Mouse (Mus musculus): Measurements from ENCODE around the gene C1qtnf7. TPM values are rescaled to one million over a fixed set of nuclear protein-coding genes. Genes with fewer than 3 reads are reported as not detected.

The C1qtnf7 gene
- polyA plus RNA-seq, 1 experiment from 2014 or later: 7.8 TPM

GRCm38 (mm10) chr5:43583326-43584120, 68.2 kb downstream of the C1qtnf7 start:
- Histone ChIP-seq H3K27ac (no peak overlapping the region), H3K4me3 (no peak overlapping the region), H3K36me3 (no peaks in the 10 kb centered on the region), H3K4me1 (peaks cover 13% of the 10 kb centered on the region), H3K27me3 (no peaks in the 10 kb centered on the region), H3K9ac (no peak overlapping the region), H3K4me2 (no peak overlapping the region), H3K9me3 (no peaks in the 10 kb centered on the region)
- no peak for ATAC-seq (ENCODE audit: insufficient number of reproducible peaks, insufficient read depth, low FRiP score, low TSS enrichment, low read depth)
- WGBS: 87% methylated on average over 6 of the region's 6 CpGs

GRCm38 (mm10) chr5:43584464-43584863, 69.1 kb downstream of the C1qtnf7 start:
- Histone ChIP-seq H3K4me2 (no peak overlapping the region), H3K36me3 (no peaks in the 10 kb centered on the region), H3K9me3 (no peaks in the 10 kb centered on the region), H3K27me3 (no peaks in the 10 kb centered on the region), H3K4me1 (peaks cover 13% of the 10 kb centered on the region), H3K27ac (no peak overlapping the region), H3K4me3 (no peak overlapping the region), H3K9ac (no peak overlapping the region)
- WGBS: 13% methylated on average over 1 of the region's 1 CpGs
- no peak for ATAC-seq (ENCODE audit: insufficient number of reproducible peaks, insufficient read depth, low FRiP score, low TSS enrichment, low read depth)

- no peak overlapping the region for H3K4me2 ChIP-seq
- H3K27me3 ChIP-seq: no peaks in the 10 kb centered on the region
- 47% methylated on average over 11 of the region's 11 CpGs for whole genome bisulfite sequencing
- no peak overlapping the region for H3K4me3 ChIP-seq
- peaks cover 13% of the 10 kb centered on the region for H3K4me1 ChIP-seq
- no peaks in the 10 kb centered on the region for H3K9me3 ChIP-seq
- H3K36me3 ChIP-seq: no peaks in the 10 kb centered on the region
- ATAC-seq (ENCODE audit: insufficient number of reproducible peaks, insufficient read depth, low FRiP score, low TSS enrichment, low read depth): no peak
- no peak overlapping the region for H3K9ac ChIP-seq
- no peak overlapping the region for H3K27ac ChIP-seq
Measured at GRCm38 (mm10) chr5:43585406-43586245, 70.3 kb downstream of the C1qtnf7 start.

GRCm38 (mm10) chr5:43588791-43589439, 73.6 kb downstream of the C1qtnf7 start:
- ATAC-seq (ENCODE audit: insufficient number of reproducible peaks, insufficient read depth, low FRiP score, low TSS enrichment, low read depth): no peak
- no peak overlapping the region for H3K9ac ChIP-seq
- WGBS: 73% methylated on average over 5 of the region's 5 CpGs

GRCm38 (mm10) chr5:43589440-43589830, 74.1 kb downstream of the C1qtnf7 start:
- Histone ChIP-seq H3K27ac (no peak overlapping the region), H3K27me3 (no peaks in the 10 kb centered on the region), H3K9ac (no peak overlapping the region), H3K4me2 (no peak overlapping the region), H3K9me3 (no peaks in the 10 kb centered on the region), H3K36me3 (no peaks in the 10 kb centered on the region), H3K4me3 (no peak overlapping the region), H3K4me1 (peaks cover 4% of the 10 kb centered on the region)
- 48% methylated on average over 2 of the region's 2 CpGs for WGBS
- ATAC-seq (ENCODE audit: insufficient number of reproducible peaks, insufficient read depth, low FRiP score, low TSS enrichment, low read depth): no peak

More at GRCm38 (mm10) chr5:43588791-43589439, 73.6 kb downstream of the C1qtnf7 start:
- no peak overlapping the region for H3K4me3 ChIP-seq
- peaks cover 9% of the 10 kb centered on the region for H3K4me1 ChIP-seq
- no peaks in the 10 kb centered on the region for H3K36me3 ChIP-seq
- no peaks in the 10 kb centered on the region for H3K27me3 ChIP-seq
- no peak overlapping the region for H3K4me2 ChIP-seq
- H3K9me3 ChIP-seq: no peaks in the 10 kb centered on the region
- H3K27ac ChIP-seq: no peak overlapping the region

- H3K9me3 ChIP-seq: no peaks in the 10 kb centered on the region
- H3K27me3 ChIP-seq: no peaks in the 10 kb centered on the region
- H3K4me3 ChIP-seq: no peak overlapping the region
- H3K4me2 ChIP-seq: no peak overlapping the region
- H3K4me1 ChIP-seq: no peaks in the 10 kb centered on the region
- H3K27ac ChIP-seq: no peak overlapping the region
- ATAC-seq (ENCODE audit: insufficient number of reproducible peaks, insufficient read depth, low FRiP score, low TSS enrichment, low read depth): no peak
- 87% methylated on average over 2 of the region's 2 CpGs for WGBS
- no peaks in the 10 kb centered on the region for H3K36me3 ChIP-seq
- H3K9ac ChIP-seq: no peak overlapping the region
Measured at GRCm38 (mm10) chr5:43590311-43590731, 75.0 kb downstream of the C1qtnf7 start.

GRCm38 (mm10) chr5:43601601-43602000, 86.3 kb downstream of the C1qtnf7 start:
- Histone ChIP-seq H3K4me2 (no peak overlapping the region), H3K9me3 (no peaks in the 10 kb centered on the region), H3K27me3 (no peaks in the 10 kb centered on the region), H3K9ac (no peak overlapping the region), H3K27ac (no peak overlapping the region), H3K4me3 (no peak overlapping the region), H3K4me1 (no peaks in the 10 kb centered on the region), H3K36me3 (no peaks in the 10 kb centered on the region)
- 84% methylated on average over 8 of the region's 8 CpGs for WGBS
- no peak for ATAC-seq (ENCODE audit: insufficient number of reproducible peaks, insufficient read depth, low FRiP score, low TSS enrichment, low read depth)

- Histone ChIP-seq H3K27ac (no peak overlapping the region), H3K4me3 (no peak overlapping the region), H3K9me3 (no peaks in the 10 kb centered on the region), H3K9ac (no peak overlapping the region), H3K36me3 (no peaks in the 10 kb centered on the region), H3K27me3 (no peaks in the 10 kb centered on the region), H3K4me1 (no peaks in the 10 kb centered on the region), H3K4me2 (no peak overlapping the region)
- no peak for ATAC-seq (ENCODE audit: insufficient number of reproducible peaks, insufficient read depth, low FRiP score, low TSS enrichment, low read depth)
- WGBS: 57% methylated on average over 3 of the region's 3 CpGs
Measured at GRCm38 (mm10) chr5:43602518-43602917, 87.2 kb downstream of the C1qtnf7 start.

- ATAC-seq (ENCODE audit: insufficient number of reproducible peaks, insufficient read depth, low FRiP score, low TSS enrichment, low read depth): no peak
- no peak overlapping the region for H3K27ac ChIP-seq
- no peak overlapping the region for H3K4me2 ChIP-seq
- H3K9me3 ChIP-seq: no peaks in the 10 kb centered on the region
- no peak overlapping the region for H3K4me3 ChIP-seq
- no peaks in the 10 kb centered on the region for H3K4me1 ChIP-seq
- H3K27me3 ChIP-seq: no peaks in the 10 kb centered on the region
- no peaks in the 10 kb centered on the region for H3K36me3 ChIP-seq
- 69% methylated on average over 3 of the region's 3 CpGs for WGBS
- H3K9ac ChIP-seq: no peak overlapping the region
Measured at GRCm38 (mm10) chr5:43603559-43603958, 88.2 kb downstream of the C1qtnf7 start.

- WGBS: 61% methylated on average over 3 of the region's 3 CpGs
- H3K27ac ChIP-seq: no peak overlapping the region
- H3K4me2 ChIP-seq: no peak overlapping the region
- H3K4me3 ChIP-seq: no peak overlapping the region
- H3K9me3 ChIP-seq: no peaks in the 10 kb centered on the region
- ATAC-seq (ENCODE audit: insufficient number of reproducible peaks, insufficient read depth, low FRiP score, low TSS enrichment, low read depth): no peak
- H3K4me1 ChIP-seq: no peaks in the 10 kb centered on the region
- no peak overlapping the region for H3K9ac ChIP-seq
- H3K27me3 ChIP-seq: no peaks in the 10 kb centered on the region
- no peaks in the 10 kb centered on the region for H3K36me3 ChIP-seq
Measured at GRCm38 (mm10) chr5:43608073-43608472, 92.7 kb downstream of the C1qtnf7 start.

GRCm38 (mm10) chr5:43609760-43610159, 94.4 kb downstream of the C1qtnf7 start:
- Histone ChIP-seq H3K4me2 (no peak overlapping the region), H3K4me1 (no peaks in the 10 kb centered on the region), H3K4me3 (no peak overlapping the region), H3K36me3 (no peaks in the 10 kb centered on the region), H3K27me3 (no peaks in the 10 kb centered on the region), H3K27ac (no peak overlapping the region), H3K9me3 (no peaks in the 10 kb centered on the region), H3K9ac (no peak overlapping the region)
- no peak for ATAC-seq (ENCODE audit: insufficient number of reproducible peaks, insufficient read depth, low FRiP score, low TSS enrichment, low read depth)
- 72% methylated on average over 1 of the region's 1 CpGs for WGBS

Measured in embryonic facial prominence, embryonic 13.5 days (tissue).